Mouse (Mus musculus): ENCODE measurements around the gene Oas1c. TPM values are rescaled to one million over a fixed set of nuclear protein-coding genes. Genes with fewer than 3 reads are reported as not detected.

Gene Oas1c
- polyA plus RNA-seq, 1 experiment from 2014 or later: 0.35 TPM

- Histone ChIP-seq H3K27ac (no peak overlapping the region), H3K4me3 (no peak overlapping the region), H3K4me2 (no peak overlapping the region), H3K4me1 (peaks cover 8% of the 10 kb centered on the region; the same call in 1 of the 2 replicates), H3K36me3 (no peaks in the 10 kb centered on the region), H3K9ac (no peak overlapping the region), H3K9me3 (no peaks in the 10 kb centered on the region; the same call in 1 of the 2 replicates), H3K27me3 (no peaks in the 10 kb centered on the region; the same call in 1 of the 2 replicates)
- 74% methylated on average over 2 of the region's 2 CpGs for WGBS
- no peak for ATAC-seq (ENCODE audit: insufficient number of reproducible peaks, low FRiP score, low TSS enrichment, low read depth)
Measured at GRCm38 (mm10) chr5:120778941-120779340, 33.4 kb downstream of the Oas1c start.

GRCm38 (mm10) chr5:120777478-120777877 lies 34.8 kb downstream of the Oas1c start, which contains the start of gene Oas3:
TSS of gene Oas3 (minus strand) at chr5:120777661.
- Histone ChIP-seq H3K4me2 (no peak within 1 kb of the TSS), H3K9me3 (no peaks in the 10 kb centered on the region), H3K9ac (no peak within 1 kb of the TSS), H3K36me3 (no peaks in the 10 kb centered on the region), H3K4me3 (no peak within 1 kb of the TSS), H3K27me3 (no peaks in the 10 kb centered on the region), H3K27ac (no peak within 1 kb of the TSS), H3K4me1 (peaks cover 8% of the 10 kb centered on the region; the same call in 1 of the 2 replicates)
- ATAC-seq (ENCODE audit: insufficient number of reproducible peaks, low FRiP score, low TSS enrichment, low read depth): no peak
- WGBS: 81% methylated on average over 9 of the region's 9 CpGs

- Histone ChIP-seq H3K4me1 (peaks cover 8% of the 10 kb centered on the region; the same call in 1 of the 2 replicates), H3K4me3 (no peak overlapping the region), H3K4me2 (no peak overlapping the region), H3K27me3 (0 out of 2 replicates have a peak, but pooled peaks cover 2% of the 10 kb centered on the region), H3K9me3 (no peaks in the 10 kb centered on the region), H3K27ac (no peak overlapping the region), H3K9ac (no peak overlapping the region), H3K36me3 (no peaks in the 10 kb centered on the region)
- 73% methylated on average over 5 of the region's 5 CpGs for WGBS
- ATAC-seq (ENCODE audit: insufficient number of reproducible peaks, low FRiP score, low TSS enrichment, low read depth): no peak
Measured at GRCm38 (mm10) chr5:120776801-120777200, 35.5 kb downstream of the Oas1c start.

- WGBS: 67% methylated on average over 14 of the region's 14 CpGs
- Histone ChIP-seq H3K9ac (no peak overlapping the region), H3K4me1 (peaks cover 8% of the 10 kb centered on the region; the same call in 1 of the 2 replicates), H3K4me2 (no peak overlapping the region), H3K4me3 (no peak overlapping the region), H3K27me3 (0 out of 2 replicates have a peak, but pooled peaks cover 3% of the 10 kb centered on the region), H3K27ac (no peak overlapping the region), H3K9me3 (no peaks in the 10 kb centered on the region), H3K36me3 (no peaks in the 10 kb centered on the region)
- no peak for ATAC-seq (ENCODE audit: insufficient number of reproducible peaks, low FRiP score, low TSS enrichment, low read depth)
Measured at GRCm38 (mm10) chr5:120775287-120775985, 36.9 kb downstream of the Oas1c start.

- Histone ChIP-seq H3K4me2 (no peak overlapping the region), H3K27ac (no peak overlapping the region), H3K9ac (no peak overlapping the region), H3K9me3 (no peaks in the 10 kb centered on the region), H3K4me3 (no peak overlapping the region), H3K27me3 (0 out of 2 replicates have a peak, but pooled peaks cover 3% of the 10 kb centered on the region), H3K36me3 (no peaks in the 10 kb centered on the region), H3K4me1 (no peaks in the 10 kb centered on the region)
- WGBS: 55% methylated on average over 3 of the region's 3 CpGs
- no peak for ATAC-seq (ENCODE audit: insufficient number of reproducible peaks, low FRiP score, low TSS enrichment, low read depth)
Measured at GRCm38 (mm10) chr5:120769396-120769795, 42.9 kb downstream of the Oas1c start.

GRCm38 (mm10) chr5:120765010-120765409 lies 47.3 kb downstream of the Oas1c start:
- Histone ChIP-seq H3K9me3 (no peaks in the 10 kb centered on the region), H3K36me3 (no peaks in the 10 kb centered on the region)
- 69% methylated on average over 8 of the region's 8 CpGs for WGBS

GRCm38 (mm10) chr5:120761901-120762300 lies 50.4 kb downstream of the Oas1c start:
- no peak overlapping the region for H3K9ac ChIP-seq
- H3K4me3 ChIP-seq: no peak overlapping the region
- no peaks in the 10 kb centered on the region for H3K9me3 ChIP-seq
- 0 out of 2 replicates have a peak, but pooled peaks cover 3% of the 10 kb centered on the region for H3K27me3 ChIP-seq
- no peak overlapping the region for H3K4me2 ChIP-seq
- no peak overlapping the region for H3K27ac ChIP-seq
- H3K4me1 ChIP-seq: no peaks in the 10 kb centered on the region
- WGBS: 20% methylated on average over 6 of the region's 6 CpGs
- ATAC-seq (ENCODE audit: insufficient number of reproducible peaks, low FRiP score, low TSS enrichment, low read depth): no peak
- H3K36me3 ChIP-seq: no peaks in the 10 kb centered on the region

More at GRCm38 (mm10) chr5:120765010-120765409, 47.3 kb downstream of the Oas1c start:
- ATAC-seq (ENCODE audit: insufficient number of reproducible peaks, low FRiP score, low TSS enrichment, low read depth): no peak
- Histone ChIP-seq H3K4me3 (no peak overlapping the region), H3K4me1 (no peaks in the 10 kb centered on the region), H3K9ac (no peak overlapping the region), H3K27ac (no peak overlapping the region), H3K27me3 (0 out of 2 replicates have a peak, but pooled peaks cover 2% of the 10 kb centered on the region), H3K4me2 (no peak overlapping the region)

- Histone ChIP-seq H3K27ac (no peak overlapping the region), H3K4me2 (no peak overlapping the region), H3K27me3 (no peaks in the 10 kb centered on the region), H3K9ac (no peak overlapping the region), H3K4me3 (no peak overlapping the region), H3K9me3 (no peaks in the 10 kb centered on the region), H3K4me1 (no peaks in the 10 kb centered on the region), H3K36me3 (no peaks in the 10 kb centered on the region)
- 82% methylated on average over 4 of the region's 4 CpGs for WGBS
- ATAC-seq (ENCODE audit: insufficient number of reproducible peaks, low FRiP score, low TSS enrichment, low read depth): no peak
Measured at GRCm38 (mm10) chr5:120754215-120754614, 58.1 kb downstream of the Oas1c start.

- Histone ChIP-seq H3K9ac (no peak overlapping the region), H3K27ac (no peak overlapping the region), H3K36me3 (no peaks in the 10 kb centered on the region), H3K4me1 (no peaks in the 10 kb centered on the region), H3K4me3 (no peak overlapping the region), H3K9me3 (no peaks in the 10 kb centered on the region), H3K4me2 (no peak overlapping the region), H3K27me3 (peaks cover 3% of the 10 kb centered on the region; the same call in 1 of the 2 replicates)
- no peak for ATAC-seq (ENCODE audit: insufficient number of reproducible peaks, low FRiP score, low TSS enrichment, low read depth)
- WGBS: 77% methylated on average over 3 of the region's 3 CpGs
Measured at GRCm38 (mm10) chr5:120752786-120753185, 59.5 kb downstream of the Oas1c start.

- Histone ChIP-seq H3K4me3 (no peak overlapping the region), H3K36me3 (no peaks in the 10 kb centered on the region), H3K27me3 (peaks cover 3% of the 10 kb centered on the region; the same call in 1 of the 2 replicates), H3K4me1 (no peaks in the 10 kb centered on the region), H3K9me3 (no peaks in the 10 kb centered on the region), H3K27ac (no peak overlapping the region), H3K9ac (no peak overlapping the region), H3K4me2 (no peak overlapping the region)
- no peak for ATAC-seq (ENCODE audit: insufficient number of reproducible peaks, low FRiP score, low TSS enrichment, low read depth)
- WGBS: 73% methylated on average over 3 of the region's 3 CpGs
Measured at GRCm38 (mm10) chr5:120751206-120751605, 61.1 kb downstream of the Oas1c start.
